ENCODE assay signal across 11 mouse cellular contexts in the genomic region with DNA sequence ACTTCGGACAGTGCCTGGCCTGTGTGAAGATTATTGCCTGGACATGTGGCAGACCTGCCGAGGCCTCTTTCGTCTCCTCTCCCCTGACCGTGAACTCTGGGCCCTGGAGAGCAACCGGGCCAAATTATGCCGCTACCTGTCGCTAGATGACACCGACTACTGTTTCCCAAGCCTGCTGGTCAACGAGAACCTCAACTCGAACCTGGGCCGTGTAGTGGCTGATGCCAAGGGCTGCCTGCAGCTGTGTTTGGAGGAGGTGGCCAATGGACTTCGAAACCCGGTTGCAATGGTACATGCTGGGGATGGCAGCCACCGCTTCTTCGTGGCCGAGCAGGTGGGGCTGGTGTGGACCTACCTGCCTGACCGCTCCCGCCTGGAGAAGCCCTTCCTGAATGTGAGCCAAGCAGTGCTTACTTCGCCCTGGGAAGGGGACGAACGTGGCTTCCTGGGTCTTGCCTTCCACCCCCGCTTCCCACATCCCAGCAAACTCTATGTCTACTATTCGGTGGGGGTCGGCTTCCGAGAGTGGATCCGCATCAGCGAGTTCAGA. TPM values are rescaled to one million over a fixed set of nuclear protein-coding genes. Genes with fewer than 3 reads are reported as not detected.
"Had no signal": no experiment of that assay in that cellular context is flagged by ENCODE, and none has a peak within 500 bp of the region (broad histone marks: within the 10 kb centered on the region; RNA-seq: fewer than 3 reads in every experiment).

No protein-coding gene starts in this region.

- H3K36me3 ChIP-seq: limb, embryonic 13.5 days; liver, embryonic 13.5 days; midbrain, embryonic 15.5 days had no signal

- ATAC-seq: inflammation-experienced regulatory T-cells, adult 6 months; intestine, postnatal 0 days; midbrain, embryonic 15.5 days had no signal

- H3K9ac ChIP-seq: limb, embryonic 13.5 days; liver, embryonic 13.5 days; midbrain, embryonic 15.5 days had no signal

- H3K27me3 ChIP-seq: midbrain, embryonic 15.5 days had no signal

- H3K27ac ChIP-seq: layer of hippocampus, adult 2 months; limb, embryonic 13.5 days; liver, embryonic 13.5 days; midbrain, embryonic 15.5 days; stomach, postnatal 0 days had no signal

- DNase-seq: liver, embryonic 13.5 days; lung, adult 18-20 months; right cerebral cortex, postnatal 14 days; thymus, postnatal 14 days had no signal

- H3K9me3 ChIP-seq: limb, embryonic 13.5 days; liver, embryonic 13.5 days; midbrain, embryonic 15.5 days had no signal

- H3K4me2 ChIP-seq: limb, embryonic 13.5 days; liver, embryonic 13.5 days; midbrain, embryonic 15.5 days had no signal

- H3K4me3 ChIP-seq: layer of hippocampus, adult 2 months; limb, embryonic 13.5 days; liver, embryonic 13.5 days; midbrain, embryonic 15.5 days had no signal

RNA-seq across cellular contexts. Expression of gene Hhipl1, which starts 5.7 kb away (rescaled TPM):
- total RNA-seq: megakaryocyte-erythroid progenitor cell, adult 5-6 weeks had no signal
- polyA plus RNA-seq: inflammation-experienced regulatory T-cells, adult 6 months; liver, embryonic 13.5 days had no signal

RNA-seq across cellular contexts. Expression of gene Cyp46a1, which starts 22.4 kb away (rescaled TPM):
- polyA plus RNA-seq: inflammation-experienced regulatory T-cells, adult 6 months had no signal

RNA-seq across cellular contexts. Expression of gene Eml1, which starts 58.9 kb away (rescaled TPM):
- total RNA-seq: megakaryocyte-erythroid progenitor cell, adult 5-6 weeks had no signal
- polyA plus RNA-seq: inflammation-experienced regulatory T-cells, adult 6 months had no signal
